Mouse (Mus musculus): Measurements from ENCODE around the gene Med12l.
"Not testable (repeated sequence)": the region's sequence is repeated elsewhere in the genome, so short reads cannot be mapped to it uniquely, and the experiment has no call there.

- not testable (repeated sequence) for TF ChIP-seq HCFC1 (IDR thresholded peaks at IDR 0.05; ENCODE audit: borderline replicate concordance, insufficient read depth, low read length); ZC3H11A (IDR thresholded peaks at IDR 0.05; ENCODE audit: borderline replicate concordance, low read depth, low read length); MAFK (IDR thresholded peaks at IDR 0.05; ENCODE audit: insufficient read depth, low read depth, low read length); CHD2 (IDR thresholded peaks at IDR 0.05; ENCODE audit: low read depth, low read length); ZNF384 (IDR thresholded peaks at IDR 0.05; ENCODE audit: low read depth, low read length)
Measured at GRCm38 (mm10) chr3:59069071-59069470, 63.4 kb downstream of the Med12l start.

All from ES-E14 (cell line).